Mouse (Mus musculus): ENCODE measurements around the gene Abcb8.

GRCm38 (mm10) chr5:24453283-24453984 is 60.0 kb downstream of the Abcb8 start:
- no peak for TF ChIP-seq POLR2A (IDR thresholded peaks at IDR 0.05; ENCODE audit: insufficient read depth, low read depth, low read length)
- TF ChIP-seq CTCF (IDR thresholded peaks at IDR 0.05; ENCODE audit: insufficient read depth, low read depth, low read length): no peak

Measured in olfactory bulb, adult 2 months (tissue).